Mouse (Mus musculus): ENCODE measurements around the gene Mef2d. TPM values are rescaled to one million over a fixed set of nuclear protein-coding genes. Genes with fewer than 3 reads are reported as not detected.
A peak's percentile ranks its signal among the peaks of the same experiment; 100 is the strongest.
"Not testable (repeated sequence)": the region's sequence is repeated elsewhere in the genome, so short reads cannot be mapped to it uniquely, and the experiment has no call there.

The Mef2d gene
- polyA plus RNA-seq, 1 experiment from 2014 or later = 19.7 TPM

GRCm38 (mm10) chr3:88177106-88177505 is 34.9 kb downstream of the Mef2d start:
- 67% methylated on average over 5 of the region's 5 CpGs for WGBS
- peak overlapping the region; percentile 57 for H3K4me3 ChIP-seq

GRCm38 (mm10) chr3:88177562-88178345 is 35.6 kb downstream of the Mef2d start:
- peaks cover 19% of the 10 kb centered on the region; the same call in 1 of the 2 replicates for H3K27me3 ChIP-seq
- peaks cover 26% of the 10 kb centered on the region for H3K36me3 ChIP-seq
- peak overlapping the region; percentile 57 for H3K4me3 ChIP-seq
- H3K4me2 ChIP-seq (replicated peaks) = peak overlapping the region; percentile 66
- WGBS = under 1% methylated on average over 49 of the region's 49 CpGs
- H3K9me3 ChIP-seq = no peaks in the 10 kb centered on the region
- peak overlapping the region; percentile 96 for H3K27ac ChIP-seq
- H3K9ac ChIP-seq = peak overlapping the region; percentile 76
- H3K4me1 ChIP-seq = peaks cover 6% of the 10 kb centered on the region; the same call in 1 of the 2 replicates
- peak; percentile 99 for ATAC-seq (ENCODE audit: low FRiP score, low read depth)

More at GRCm38 (mm10) chr3:88177106-88177505, 34.9 kb downstream of the Mef2d start:
- no peaks in the 10 kb centered on the region for H3K9me3 ChIP-seq
- peaks cover 32% of the 10 kb centered on the region for H3K36me3 ChIP-seq
- peak overlapping the region; percentile 66 for H3K4me2 ChIP-seq (replicated peaks)
- peaks cover 14% of the 10 kb centered on the region; the same call in 1 of the 2 replicates for H3K27me3 ChIP-seq
- H3K27ac ChIP-seq = peak overlapping the region; percentile 96
- H3K9ac ChIP-seq = peak overlapping the region; percentile 76
- no peak for ATAC-seq (ENCODE audit: low FRiP score, low read depth)
- peaks cover 6% of the 10 kb centered on the region; the same call in 1 of the 2 replicates for H3K4me1 ChIP-seq

GRCm38 (mm10) chr3:88178346-88178733 is 36.2 kb downstream of the Mef2d start:
- H3K9me3 ChIP-seq; H3K9ac ChIP-seq; H3K4me1 ChIP-seq; ATAC-seq (ENCODE audit: low FRiP score, low read depth): not testable (repeated sequence)
- WGBS = 29% methylated on average over 11 of the region's 11 CpGs
- Histone ChIP-seq H3K36me3 (peaks cover 20% of the 10 kb centered on the region), H3K27me3 (peaks cover 19% of the 10 kb centered on the region; the same call in 1 of the 2 replicates), H3K27ac (peak overlapping the region; percentile 96), H3K4me3 (peak overlapping the region; percentile 57), H3K4me2 (replicated peaks) (peak overlapping the region; percentile 66)

GRCm38 (mm10) chr3:88178986-88179385 is 36.8 kb downstream of the Mef2d start:
- Histone ChIP-seq H3K27me3 (peaks cover 19% of the 10 kb centered on the region; the same call in 1 of the 2 replicates), H3K36me3 (peaks cover 13% of the 10 kb centered on the region), H3K4me3 (no peak overlapping the region), H3K9ac (no peak overlapping the region), H3K27ac (no peak overlapping the region), H3K4me2 (replicated peaks) (no peak overlapping the region), H3K4me1 (peaks cover 6% of the 10 kb centered on the region; the same call in 1 of the 2 replicates), H3K9me3 (no peaks in the 10 kb centered on the region)
- 83% methylated on average over 4 of the region's 4 CpGs for WGBS
- ATAC-seq (ENCODE audit: low FRiP score, low read depth) = no peak

GRCm38 (mm10) chr3:88181374-88181773 is 39.2 kb downstream of the Mef2d start:
- Histone ChIP-seq H3K4me2 (replicated peaks) (no peak overlapping the region), H3K9me3 (no peaks in the 10 kb centered on the region), H3K27ac (no peak overlapping the region), H3K36me3 (no peaks in the 10 kb centered on the region), H3K27me3 (peaks cover 26% of the 10 kb centered on the region; the same call in 1 of the 2 replicates), H3K9ac (no peak overlapping the region), H3K4me1 (peaks cover 6% of the 10 kb centered on the region; the same call in 1 of the 2 replicates), H3K4me3 (no peak overlapping the region)
- WGBS = 74% methylated on average over 4 of the region's 4 CpGs
- no peak for ATAC-seq (ENCODE audit: low FRiP score, low read depth)

GRCm38 (mm10) chr3:88186424-88186823 is 44.3 kb downstream of the Mef2d start:
- Histone ChIP-seq H3K4me3 (no peak overlapping the region), H3K27ac (no peak overlapping the region), H3K9ac (no peak overlapping the region), H3K36me3 (no peaks in the 10 kb centered on the region), H3K4me2 (replicated peaks) (no peak overlapping the region), H3K4me1 (no peaks in the 10 kb centered on the region), H3K27me3 (peaks cover 30% of the 10 kb centered on the region; the same call in 1 of the 2 replicates), H3K9me3 (no peaks in the 10 kb centered on the region)
- 78% methylated on average over 3 of the region's 3 CpGs for WGBS
- no peak for ATAC-seq (ENCODE audit: low FRiP score, low read depth)

- WGBS = 29% methylated on average over 3 of the region's 3 CpGs
- no peak overlapping the region for H3K27ac ChIP-seq
- H3K9me3 ChIP-seq = no peaks in the 10 kb centered on the region
- no peaks in the 10 kb centered on the region for H3K4me1 ChIP-seq
- no peaks in the 10 kb centered on the region for H3K36me3 ChIP-seq
- H3K4me3 ChIP-seq = no peak overlapping the region
- H3K4me2 ChIP-seq (replicated peaks) = no peak overlapping the region
- no peak overlapping the region for H3K9ac ChIP-seq
- peaks cover 58% of the 10 kb centered on the region for H3K27me3 ChIP-seq
- no peak for ATAC-seq (ENCODE audit: low FRiP score, low read depth)
These were observed 49.0 kb downstream of the Mef2d start for GRCm38 (mm10) chr3:88191146-88191545.

GRCm38 (mm10) chr3:88191820-88192616 is 49.8 kb downstream of the Mef2d start:
- no peak overlapping the region for H3K27ac ChIP-seq
- no peak overlapping the region for H3K4me3 ChIP-seq
- H3K4me1 ChIP-seq = no peaks in the 10 kb centered on the region
- no peak overlapping the region for H3K4me2 ChIP-seq (replicated peaks)
- no peaks in the 10 kb centered on the region for H3K36me3 ChIP-seq
- peaks cover 63% of the 10 kb centered on the region for H3K27me3 ChIP-seq
- no peak for ATAC-seq (ENCODE audit: low FRiP score, low read depth)
- no peak overlapping the region for H3K9ac ChIP-seq
- no peaks in the 10 kb centered on the region for H3K9me3 ChIP-seq
- WGBS = 34% methylated on average over 9 of the region's 9 CpGs

GRCm38 (mm10) chr3:88197741-88198504 is 55.8 kb downstream of the Mef2d start:
- 7% methylated on average over 10 of the region's 10 CpGs for WGBS
- H3K4me3 ChIP-seq = no peak overlapping the region
- H3K36me3 ChIP-seq = no peaks in the 10 kb centered on the region
- H3K27me3 ChIP-seq = peaks cover 98% of the 10 kb centered on the region
- no peak overlapping the region for H3K27ac ChIP-seq
- ATAC-seq (ENCODE audit: low FRiP score, low read depth) = no peak
- no peaks in the 10 kb centered on the region for H3K9me3 ChIP-seq
- peaks cover 9% of the 10 kb centered on the region for H3K4me1 ChIP-seq
- H3K4me2 ChIP-seq (replicated peaks) = no peak overlapping the region
- no peak overlapping the region for H3K9ac ChIP-seq

GRCm38 (mm10) chr3:88198505-88199020 is 56.4 kb downstream of the Mef2d start:
- Histone ChIP-seq H3K27me3 (peaks cover 98% of the 10 kb centered on the region), H3K4me1 (peaks cover 9% of the 10 kb centered on the region), H3K9me3 (no peaks in the 10 kb centered on the region), H3K4me2 (replicated peaks) (no peak overlapping the region), H3K27ac (no peak overlapping the region), H3K36me3 (no peaks in the 10 kb centered on the region), H3K4me3 (no peak overlapping the region), H3K9ac (no peak overlapping the region)
- ATAC-seq (ENCODE audit: low FRiP score, low read depth) = no peak
- 5% methylated on average over 9 of the region's 9 CpGs for WGBS

- no peaks in the 10 kb centered on the region for H3K36me3 ChIP-seq
These were observed 57.5 kb downstream of the Mef2d start for GRCm38 (mm10) chr3:88199541-88200110.

More at GRCm38 (mm10) chr3:88199541-88200110, 57.5 kb downstream of the Mef2d start:
- no peak overlapping the region for H3K27ac ChIP-seq
- H3K9ac ChIP-seq = no peak overlapping the region
- ATAC-seq (ENCODE audit: low FRiP score, low read depth) = no peak
- no peak overlapping the region for H3K4me2 ChIP-seq (replicated peaks)
- H3K9me3 ChIP-seq = no peaks in the 10 kb centered on the region
- H3K4me1 ChIP-seq = peaks cover 9% of the 10 kb centered on the region
- H3K27me3 ChIP-seq = peaks cover 98% of the 10 kb centered on the region
- H3K4me3 ChIP-seq = no peak overlapping the region
- 35% methylated on average over 2 of the region's 2 CpGs for WGBS

Measured in limb, embryonic 13.5 days (tissue).